Mouse (Mus musculus) kidney, postnatal 36 days (tissue): Measurements from ENCODE around the gene Lrch4.

Source experiments
- DNase-seq, 2 experiments: peaks; one replicate each; pipeline ENCODE4 v3.0.0; 2021 to 2022; ENCODE audit warnings: mixed read lengths in 2 of 2

Lrch4 gene

GRCm38 (mm10) chr5:137628498-137629305, at the start of gene Lrch4, which contains the start of the genes Fbxo24 and Gm20605:
Gene Lrch4, plus strand, starts transcription at chr5:137629121.
Gene Fbxo24, minus strand, starts transcription at chr5:137629002.
Gene Gm20605, plus strand, starts transcription at chr5:137629175.
- DNase-seq = peak; percentile 99 to 100

GRCm38 (mm10) chr5:137580246-137580645, 48.7 kb upstream of the Lrch4 start:
- DNase-seq = no peak

- DNase-seq = no peak
Measured at GRCm38 (mm10) chr5:137582702-137583101, 46.2 kb upstream of the Lrch4 start.

GRCm38 (mm10) chr5:137583670-137584169, 45.2 kb upstream of the Lrch4 start:
- no peak for DNase-seq

GRCm38 (mm10) chr5:137584976-137585375, 43.9 kb upstream of the Lrch4 start:
- DNase-seq = peak; percentile 80 to 89

- DNase-seq = no peak
Measured at GRCm38 (mm10) chr5:137590507-137590906, 38.4 kb upstream of the Lrch4 start.

- no peak for DNase-seq
Measured at GRCm38 (mm10) chr5:137595921-137596320, 33.0 kb upstream of the Lrch4 start.

GRCm38 (mm10) chr5:137596601-137597261, 32.2 kb upstream of the Lrch4 start:
- peak in 1 of 2 experiments; percentile 22 for DNase-seq

GRCm38 (mm10) chr5:137597625-137598024, 31.3 kb upstream of the Lrch4 start:
- DNase-seq = no peak

- DNase-seq = no peak
Measured at GRCm38 (mm10) chr5:137598100-137598826, 30.7 kb upstream of the Lrch4 start.

- DNase-seq = peak in 1 of 2 experiments; percentile 19
Measured at GRCm38 (mm10) chr5:137599600-137599999, 29.3 kb upstream of the Lrch4 start.

- no peak for DNase-seq
Measured at GRCm38 (mm10) chr5:137600281-137600618, 28.7 kb upstream of the Lrch4 start.

- DNase-seq = peak; percentile 98 to 99
Measured at GRCm38 (mm10) chr5:137600619-137601364, 28.1 kb upstream of the Lrch4 start, which contains the start of gene Mospd3. Gene Mospd3, minus strand, starts transcription at chr5:137601058.

- peak in 1 of 2 experiments; percentile 59 for DNase-seq
Measured at GRCm38 (mm10) chr5:137601365-137601729, 27.6 kb upstream of the Lrch4 start.

- no peak for DNase-seq
Measured at GRCm38 (mm10) chr5:137607860-137608653, 20.9 kb upstream of the Lrch4 start.

GRCm38 (mm10) chr5:137608654-137609190, 20.2 kb upstream of the Lrch4 start:
- DNase-seq = peak in 1 of 2 experiments; percentile 33

- DNase-seq = no peak
Measured at GRCm38 (mm10) chr5:137609292-137609691, 19.6 kb upstream of the Lrch4 start.

GRCm38 (mm10) chr5:137610056-137610455, 18.9 kb upstream of the Lrch4 start:
- DNase-seq = no peak

GRCm38 (mm10) chr5:137610548-137611244, 18.2 kb upstream of the Lrch4 start:
- peak; percentile 79 to 84 for DNase-seq

- DNase-seq = peak in 1 of 2 experiments; percentile 61
Measured at GRCm38 (mm10) chr5:137611245-137611602, 17.7 kb upstream of the Lrch4 start.

- DNase-seq = no peak
Measured at GRCm38 (mm10) chr5:137613076-137613475, 15.8 kb upstream of the Lrch4 start.
